Mouse (Mus musculus) megakaryocyte-erythroid progenitor cell, adult 5-6 weeks (primary cell): ENCODE measurements at regions not wholly inside any gene's neighbourhood (a gene's known extent, or its start where the extent isn't known, plus 50 kb on each side); places are given as distances from the start of the nearest gene placed in this dataset.
A peak's percentile ranks its signal among the peaks of the same experiment; 100 is the strongest.
"Not testable (repeated sequence)": the region's sequence is repeated elsewhere in the genome, so short reads cannot be mapped to it uniquely, and the experiment has no call there.

Experiments
- ATAC-seq: replicated peaks from 2 replicates; pipeline ENCODE4 v1.8.0; 2016; ENCODE audit warnings: mild to moderate bottlenecking, inconsistent platforms; ENCODE audit not compliant: severe bottlenecking, poor library complexity, low FRiP score, low TSS enrichment

GRCm38 (mm10) chr9:78769168-78769567 lies 153.8 kb downstream of the Cd109 start:
- ATAC-seq, result no peak

DNA sequence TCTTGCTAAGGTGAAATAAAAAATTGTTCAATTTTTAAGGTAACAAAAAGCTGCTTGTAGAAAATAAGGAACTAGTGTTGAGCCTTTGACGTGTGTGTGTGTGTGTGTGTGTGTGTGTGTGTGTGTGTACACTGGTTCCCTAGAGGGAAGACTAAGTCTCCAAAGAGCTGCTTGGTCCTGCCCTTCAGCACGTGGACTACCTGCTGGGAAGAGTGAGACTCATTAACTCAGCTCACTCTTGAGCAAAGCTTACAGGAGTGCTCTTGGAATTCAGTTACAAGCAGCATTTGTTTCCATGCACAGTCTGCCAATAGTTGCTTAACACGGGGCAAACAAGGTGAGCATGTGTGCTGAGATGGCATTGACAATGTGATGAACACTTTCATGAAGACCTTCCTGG lies 158.6 kb downstream of the Cd109 start:
- ATAC-seq, result no peak

GRCm38 (mm10) chr9:78775462-78775861 lies 160.1 kb downstream of the Cd109 start:
- ATAC-seq, result no peak

DNA sequence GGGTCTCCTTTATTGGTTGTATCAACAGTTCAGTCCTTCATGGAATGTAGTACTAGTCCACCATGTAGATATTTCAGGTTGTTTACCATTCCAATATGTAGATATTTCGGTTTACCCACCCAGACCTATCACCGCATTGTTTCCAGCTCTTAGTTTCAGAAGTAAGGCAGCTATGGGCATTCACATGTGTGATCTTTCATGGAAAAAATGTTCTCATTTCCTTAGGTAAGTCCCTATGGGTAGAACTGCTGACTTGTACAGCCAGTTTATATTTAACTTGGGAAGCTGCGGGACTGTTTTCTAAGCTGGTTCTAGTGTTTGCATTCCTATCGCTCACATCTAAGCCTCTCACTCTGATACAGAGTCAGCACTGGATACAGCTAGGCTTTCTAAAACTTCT lies 165.2 kb downstream of the Cd109 start:
- no peak for ATAC-seq

- ATAC-seq, result no peak
These were observed 167.0 kb downstream of the Cd109 start for GRCm38 (mm10) chr9:78782297-78782696.

GRCm38 (mm10) chr9:78782860-78783259 lies 167.5 kb downstream of the Cd109 start:
- ATAC-seq, result no peak

- 0 out of 2 replicates have a peak, but pooled peaks have one; percentile 61 for ATAC-seq
These were observed 172.5 kb downstream of the Cd109 start for GRCm38 (mm10) chr9:78787866-78788265.

DNA sequence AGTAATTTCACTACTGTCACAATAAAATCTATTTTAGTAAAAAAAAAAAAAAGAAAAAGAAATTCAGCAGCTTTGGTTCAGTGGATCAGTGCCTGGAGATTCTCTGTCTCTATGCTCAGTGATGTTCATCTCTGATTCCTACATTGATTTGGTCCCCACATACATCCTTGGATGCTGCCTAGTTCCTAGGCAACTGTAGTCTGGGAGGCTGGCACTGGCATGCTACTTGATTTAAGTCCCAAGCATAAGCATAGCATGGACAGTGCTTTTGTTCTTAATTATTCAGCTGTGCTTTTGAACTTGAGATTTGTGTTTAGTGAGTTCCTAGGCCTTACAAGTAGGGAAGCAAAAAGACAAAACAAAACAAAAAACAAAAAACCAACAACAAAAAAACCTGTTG lies 174.4 kb downstream of the Cd109 start:
- ATAC-seq, result no peak

DNA sequence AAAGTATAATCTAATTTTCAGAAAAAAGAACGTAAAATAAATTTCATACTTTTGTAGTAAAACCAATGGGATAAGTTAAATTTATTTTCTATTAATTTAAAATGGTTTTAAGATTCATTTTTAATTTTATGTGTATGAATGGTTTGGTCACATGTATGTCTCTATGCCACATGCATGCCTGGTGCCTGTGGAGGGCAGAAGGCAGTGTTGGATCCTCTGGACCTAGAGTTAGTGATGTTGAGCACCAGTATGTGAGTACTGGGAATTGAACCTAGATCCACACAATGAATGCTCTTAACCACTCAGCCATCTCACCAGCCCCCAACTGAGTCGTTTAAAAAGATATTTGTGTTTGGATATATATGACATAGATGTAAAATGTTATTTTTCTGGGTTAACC lies 174.8 kb downstream of the Cd109 start:
- no peak for ATAC-seq

DNA sequence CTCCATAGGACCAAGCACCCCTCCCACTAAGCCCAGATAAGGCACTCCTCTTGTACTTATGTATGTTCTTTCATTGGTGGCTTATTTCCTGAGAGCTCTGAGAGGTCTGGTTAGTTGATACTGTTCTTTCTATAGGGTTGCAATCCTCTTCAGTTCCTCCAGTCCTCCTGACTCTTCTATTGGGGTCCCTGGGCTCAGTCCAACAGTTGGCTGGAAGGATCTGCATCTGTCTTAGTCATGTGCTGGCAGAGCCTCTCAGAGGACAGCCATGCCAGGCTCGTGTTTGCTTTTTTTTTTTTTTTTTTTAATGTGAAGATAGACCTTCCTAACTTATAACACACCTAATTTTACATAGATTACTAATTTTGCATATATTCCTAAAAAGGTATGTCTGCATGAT lies 180.5 kb downstream of the Cd109 start:
- no peak for ATAC-seq

DNA sequence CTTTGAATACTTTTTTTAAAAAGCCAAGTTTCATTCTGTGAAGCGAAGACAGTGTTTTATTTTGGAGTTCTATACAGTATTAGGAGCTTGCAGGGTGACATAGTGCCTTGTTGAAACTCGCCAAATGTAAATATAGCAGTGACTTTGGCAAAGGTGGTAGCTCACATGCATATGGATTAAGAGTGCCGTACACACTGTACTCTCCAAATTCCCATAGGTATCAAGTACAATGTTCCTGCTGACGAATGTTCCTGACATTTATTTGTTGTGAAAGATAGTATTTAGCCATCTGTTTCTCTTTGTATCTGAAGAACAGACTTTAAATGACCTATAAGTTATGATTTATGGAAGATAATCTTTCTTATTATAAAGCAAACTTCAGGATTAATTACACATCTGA lies 201.9 kb downstream of the Cd109 start:
- no peak for ATAC-seq

GRCm38 (mm10) chr9:78821554-78822212 lies 206.3 kb downstream of the Cd109 start:
- 0 out of 2 replicates have a peak, but pooled peaks have one; percentile 34 for ATAC-seq

DNA sequence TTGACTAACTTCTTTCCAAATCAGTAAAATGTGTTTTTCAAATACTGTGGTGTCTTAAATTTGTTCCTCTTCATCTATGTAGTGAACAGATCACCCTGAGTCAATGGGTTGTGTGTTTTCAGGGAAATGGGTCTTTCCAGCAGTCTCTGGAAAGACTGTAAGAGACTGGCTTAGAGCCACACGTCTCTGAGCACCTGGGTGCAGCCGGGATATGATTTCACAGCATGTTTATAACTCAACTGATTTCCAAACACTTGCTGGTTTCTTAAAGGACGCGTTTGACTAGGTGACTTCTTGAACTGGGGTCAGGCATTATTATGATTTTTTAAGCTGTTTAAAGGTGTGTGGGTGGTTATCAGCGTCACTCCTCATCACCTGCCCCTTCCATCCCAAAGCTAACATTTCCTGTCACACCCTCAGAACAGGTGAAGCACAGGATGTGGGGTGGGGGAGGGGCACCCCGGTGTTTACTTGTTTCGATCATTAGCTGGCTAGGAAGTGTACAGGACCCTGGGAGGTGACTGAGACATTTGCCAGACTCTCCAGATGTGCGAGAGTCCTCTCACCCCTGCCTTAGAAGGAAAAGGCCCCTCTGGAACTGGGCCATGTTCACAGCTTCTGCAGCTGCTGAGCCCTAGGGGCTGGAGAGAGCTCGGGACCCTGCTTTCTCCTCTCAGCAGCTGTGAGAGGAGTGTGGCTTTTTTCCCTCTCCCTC lies 229.8 kb downstream of the Cd109 start:
- no peak for ATAC-seq

- ATAC-seq, result no peak
These were observed 230.8 kb downstream of the Cd109 start for GRCm38 (mm10) chr9:78846110-78846509.

DNA sequence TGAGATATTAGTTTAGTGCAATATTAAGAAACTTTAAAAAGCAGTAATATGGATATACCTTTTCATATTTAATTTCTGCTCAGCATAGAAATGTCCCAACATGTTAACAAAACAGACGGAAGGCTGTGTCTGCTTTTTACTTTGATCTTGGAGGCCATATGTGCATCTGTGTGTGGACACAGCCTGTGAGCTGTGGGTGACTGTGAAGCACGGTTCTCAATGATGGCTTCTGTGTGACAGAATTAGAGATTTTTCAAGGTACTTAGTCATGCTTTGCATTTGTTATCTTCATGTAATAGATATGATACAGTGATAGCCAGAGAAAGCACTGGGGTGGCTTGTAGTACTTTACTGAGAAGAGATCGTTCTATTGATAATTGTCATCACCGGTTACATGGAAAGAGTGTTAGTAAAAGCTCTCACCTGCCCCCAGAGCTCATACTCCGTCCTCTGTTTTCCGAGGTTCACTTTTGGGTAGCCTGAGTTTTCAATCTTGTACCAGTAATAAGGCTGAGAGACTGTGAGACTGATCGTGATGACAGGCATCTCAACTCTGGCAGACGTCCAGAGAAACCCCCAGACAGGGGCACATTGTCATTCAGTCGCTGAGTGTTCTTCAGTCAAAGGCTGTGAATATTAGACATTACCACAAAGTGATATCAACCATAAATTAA lies 232.7 kb downstream of the Cd109 start:
- ATAC-seq, result no peak

GRCm38 (mm10) chr9:78848564-78848893 lies 233.2 kb downstream of the Cd109 start:
- not testable (repeated sequence) for ATAC-seq

GRCm38 (mm10) chr9:78856981-78857380 lies 241.6 kb downstream of the Cd109 start:
- no peak for ATAC-seq

DNA sequence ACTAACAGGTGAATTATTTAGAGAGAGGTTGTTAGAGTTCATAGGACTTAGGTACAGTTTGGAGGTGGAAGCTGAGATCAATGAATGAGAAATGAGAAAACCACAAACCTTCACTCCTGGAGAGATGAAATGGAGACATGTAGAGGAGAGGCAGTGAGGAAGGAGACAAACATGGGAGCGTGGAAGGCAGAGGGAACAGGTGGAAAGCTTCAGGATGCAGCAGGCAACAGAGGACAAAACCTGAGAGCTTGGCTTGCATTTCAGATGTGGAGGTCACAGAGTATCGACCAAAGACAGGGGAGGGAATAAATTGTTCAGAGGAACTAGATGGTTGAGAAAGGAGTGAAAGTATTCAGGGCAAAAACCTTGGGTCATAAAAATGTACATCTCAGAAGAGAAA lies 244.6 kb downstream of the Cd109 start:
- no peak for ATAC-seq

DNA sequence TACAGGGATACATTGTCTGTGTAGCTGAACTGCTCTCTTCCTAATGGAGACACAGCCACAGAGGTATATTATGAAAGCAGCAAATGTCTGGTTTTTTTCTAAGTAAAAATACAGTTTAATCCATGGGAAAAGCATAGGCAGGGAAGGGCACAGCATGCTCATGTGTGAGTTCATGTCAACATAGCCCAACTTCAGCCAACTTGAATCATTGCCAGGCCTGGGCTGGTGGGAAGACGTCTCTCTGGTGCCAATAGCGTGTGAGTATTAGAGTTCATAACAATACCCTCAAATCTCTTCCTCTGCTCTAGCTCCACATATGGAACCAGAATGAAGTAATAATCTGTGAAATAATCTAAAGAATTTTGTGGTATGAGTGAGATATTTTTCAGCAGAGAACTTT lies 257.2 kb downstream of the Cd109 start:
- ATAC-seq, result no peak

- no peak for ATAC-seq
These were observed 264.8 kb downstream of the Cd109 start for GRCm38 (mm10) chr9:78879955-78880642.
